Mouse (Mus musculus) spleen, postnatal 10 days (tissue): Measurements from ENCODE around the gene Eif3d.
"Not testable (repeated sequence)": the region's sequence is repeated elsewhere in the genome, so short reads cannot be mapped to it uniquely, and the experiment has no call there.

Experiments used
- DNase-seq, 2 experiments: peaks; one replicate each; pipeline ENCODE4 v3.0.0; 2021 to 2022; ENCODE audit warnings: low spot score in 2 of 2

Gene Eif3d

DNA sequence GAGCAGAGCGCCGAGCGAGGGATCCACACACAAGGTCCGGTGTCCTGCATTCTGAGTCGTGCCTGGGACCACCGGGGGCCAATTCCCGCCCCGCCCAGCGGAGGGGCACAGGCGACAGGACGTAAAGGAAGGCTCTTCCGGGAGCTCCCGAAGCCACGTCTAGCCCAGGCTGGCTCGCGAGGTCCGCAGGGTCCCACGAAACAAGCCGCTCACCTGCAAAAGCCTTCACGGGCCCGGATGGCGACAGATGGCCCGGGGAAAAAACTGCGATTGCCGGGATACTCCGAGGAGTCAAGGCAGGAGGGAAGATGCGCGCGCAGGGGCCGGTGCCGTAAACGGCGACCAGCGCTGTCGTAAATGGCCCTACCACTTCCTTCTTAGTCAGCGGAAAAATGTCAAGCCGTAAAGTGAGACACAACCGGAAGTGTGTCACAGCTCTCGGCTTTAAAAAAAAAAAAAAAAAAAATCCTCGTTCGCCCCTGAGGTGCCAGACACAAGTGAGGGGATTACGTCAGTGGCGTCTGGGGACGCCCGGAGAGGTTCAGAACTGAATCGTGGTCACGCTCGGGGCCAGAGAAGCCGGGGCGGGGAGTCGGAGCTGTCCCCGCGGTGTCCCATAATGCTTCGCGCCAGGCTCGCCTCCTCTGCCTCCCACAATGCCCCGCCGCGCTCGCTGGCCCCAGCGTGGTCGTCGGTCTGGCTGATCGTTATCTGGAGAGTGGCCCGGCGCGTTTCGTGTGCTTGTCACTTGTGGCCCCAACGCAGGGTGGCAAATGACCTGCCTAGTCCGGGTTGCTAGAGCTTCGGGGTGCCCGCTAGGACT lies at the start of gene Eif3d:
Gene Eif3d, minus strand, starts transcription at position 344 of the 823 bp plus-strand sequence.
- DNase-seq, result peak; percentile 99

DNA sequence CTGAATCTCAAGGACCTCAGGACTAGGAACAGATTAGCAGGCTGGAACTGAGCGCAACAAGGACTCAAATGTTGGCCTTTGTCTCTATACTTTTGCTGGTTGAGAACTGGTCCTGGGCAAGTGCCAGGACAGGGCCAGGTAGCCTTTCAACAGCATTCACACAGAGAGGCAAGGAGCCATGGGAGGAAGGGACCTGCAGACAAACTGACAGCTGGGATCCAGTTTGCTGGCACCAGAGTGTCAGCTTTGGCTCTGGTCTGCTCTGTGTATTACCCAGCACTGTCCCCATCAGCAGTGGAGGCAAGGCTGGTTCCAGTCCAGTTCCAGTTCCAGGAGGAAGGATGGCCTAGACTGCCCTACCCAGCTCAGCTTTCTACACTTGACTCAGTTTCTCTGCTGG lies 43.4 kb upstream of the Eif3d start:
- no peak for DNase-seq

DNA sequence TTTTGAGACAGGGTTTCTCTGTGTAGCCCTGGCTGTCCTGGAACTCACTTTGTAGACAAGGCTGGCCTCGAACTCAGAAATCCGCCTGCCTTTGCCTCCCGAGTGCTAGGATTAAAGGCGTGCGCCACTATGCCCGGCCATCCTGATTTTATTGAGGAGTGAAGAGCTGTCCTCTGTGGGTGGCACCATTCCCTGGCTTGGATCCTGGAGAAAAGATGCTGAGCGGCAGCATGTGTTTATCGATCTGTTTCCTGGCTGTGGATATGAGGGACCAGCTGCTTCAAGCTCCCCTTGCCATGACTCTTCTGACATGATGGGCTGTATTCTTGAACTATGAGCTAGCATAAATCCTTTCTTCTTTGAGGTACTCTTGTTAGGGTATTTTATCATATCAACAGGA lies 37.6 kb upstream of the Eif3d start:
- not testable (repeated sequence) for DNase-seq

DNA sequence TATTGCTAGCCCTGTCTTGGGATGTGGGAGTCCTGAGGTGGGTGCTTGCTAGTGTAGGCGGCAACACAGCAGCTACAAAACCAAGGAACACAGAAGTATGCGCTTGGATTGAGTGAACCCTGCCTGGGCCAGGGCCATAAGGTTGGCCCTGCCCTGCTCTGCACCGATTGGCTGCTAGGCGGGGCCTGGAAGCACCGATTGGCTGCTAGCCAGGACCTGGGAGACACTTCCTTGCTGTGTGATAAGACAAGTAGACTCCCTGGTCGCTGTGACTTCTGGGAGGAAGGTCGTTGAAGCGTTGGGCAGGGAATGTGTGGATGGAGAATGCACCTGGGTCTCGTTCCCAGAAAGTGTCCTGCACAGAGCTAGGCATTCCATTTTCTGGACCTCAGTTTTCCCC lies 33.3 kb upstream of the Eif3d start:
- DNase-seq, result peak in 1 of 2 experiments; percentile 36

DNA sequence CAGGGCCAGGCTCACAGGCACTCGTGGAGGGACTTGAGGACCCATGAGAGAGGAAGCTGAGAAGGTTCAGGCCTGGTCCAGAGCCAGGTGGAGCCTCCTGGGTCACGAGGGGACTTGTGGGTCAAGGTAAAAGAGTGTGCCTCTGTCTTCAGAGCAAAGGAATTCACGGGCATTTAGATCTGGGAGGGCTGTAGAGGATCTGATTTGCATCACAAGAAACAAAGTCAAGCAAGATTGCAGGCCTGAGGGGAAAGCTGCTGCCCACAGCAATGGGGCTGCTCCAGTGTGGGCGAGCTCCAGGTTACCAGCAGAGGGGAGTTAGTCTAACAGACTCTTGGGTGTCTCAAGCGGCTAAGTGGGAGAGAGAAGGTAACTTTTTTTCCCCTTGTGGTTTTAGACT lies 30.8 kb upstream of the Eif3d start:
- no peak for DNase-seq

DNA sequence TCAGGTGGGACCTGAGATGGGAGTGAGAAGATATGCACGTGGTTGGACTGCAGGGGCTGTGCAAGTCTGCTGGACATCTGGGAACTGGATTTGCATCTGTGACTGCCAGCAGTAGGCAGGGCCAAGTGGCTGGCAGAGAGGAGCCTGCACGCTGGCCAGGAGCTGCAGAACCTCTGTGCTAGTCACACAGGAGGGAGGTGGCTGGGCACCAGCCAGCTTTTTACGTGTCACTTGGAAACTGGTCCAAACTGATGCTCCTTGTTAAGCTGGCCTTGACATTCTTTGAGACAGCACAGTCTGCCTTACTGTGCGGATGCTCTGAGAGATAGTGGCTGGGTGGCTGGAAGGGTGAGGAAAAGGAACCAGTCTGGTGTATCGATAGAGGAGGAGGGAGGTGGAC lies 17.9 kb upstream of the Eif3d start:
- no peak for DNase-seq

DNA sequence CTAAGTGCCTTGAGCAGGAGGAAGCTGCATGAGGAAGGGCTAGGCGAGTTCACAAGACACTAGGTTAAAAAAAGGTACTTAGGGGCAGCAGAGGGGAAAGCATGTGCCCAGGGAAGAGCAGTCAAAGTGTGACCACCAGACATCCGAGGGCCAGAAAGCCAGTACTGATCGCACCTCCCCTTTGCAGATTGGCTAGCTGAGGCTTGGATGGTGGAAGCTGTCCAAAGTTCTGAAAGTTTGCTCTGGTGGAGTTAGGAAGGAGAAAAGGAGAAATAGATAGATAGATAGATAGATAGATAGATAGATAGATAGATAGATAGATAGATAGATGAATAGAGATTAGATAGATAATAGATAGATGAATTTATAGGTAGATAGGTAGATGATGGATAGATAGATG lies 12.8 kb upstream of the Eif3d start:
- no peak for DNase-seq

DNA sequence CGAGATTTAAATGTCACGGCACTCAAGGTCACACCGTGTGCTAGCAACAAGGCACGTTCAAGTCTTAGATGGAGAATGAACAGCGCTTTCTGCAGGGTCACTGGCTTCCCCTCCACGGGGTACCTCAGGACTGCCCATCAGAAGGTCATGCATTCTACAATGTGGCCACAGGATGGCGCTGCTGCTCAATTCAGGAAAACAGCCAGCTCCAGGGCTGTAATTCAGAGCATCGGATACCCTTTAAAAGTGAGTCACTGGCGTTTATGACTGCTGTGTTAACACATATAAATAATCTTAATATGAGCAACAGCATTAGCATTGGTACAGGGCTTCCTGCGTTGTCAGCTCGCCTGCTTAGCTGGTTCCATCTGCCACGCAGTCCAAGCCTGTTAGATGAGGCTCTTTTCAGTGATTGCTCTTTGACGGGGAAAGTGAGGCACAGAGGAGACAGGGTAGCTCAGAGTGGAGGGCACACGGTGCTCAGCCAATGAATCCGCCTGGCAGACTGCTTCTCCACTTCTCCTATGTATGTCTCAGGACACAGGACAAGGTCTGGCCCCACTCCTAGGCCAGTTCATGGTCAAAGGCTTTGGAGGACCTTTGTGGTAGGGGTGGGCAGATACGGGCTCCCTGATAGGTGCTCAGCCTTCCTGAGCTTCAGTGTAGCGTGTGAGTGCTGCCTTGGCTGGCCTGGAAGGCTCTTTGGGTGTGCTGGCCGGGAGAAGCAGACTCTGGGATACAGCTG lies 11.8 kb upstream of the Eif3d start:
- peak; percentile 57 to 79 for DNase-seq

DNA sequence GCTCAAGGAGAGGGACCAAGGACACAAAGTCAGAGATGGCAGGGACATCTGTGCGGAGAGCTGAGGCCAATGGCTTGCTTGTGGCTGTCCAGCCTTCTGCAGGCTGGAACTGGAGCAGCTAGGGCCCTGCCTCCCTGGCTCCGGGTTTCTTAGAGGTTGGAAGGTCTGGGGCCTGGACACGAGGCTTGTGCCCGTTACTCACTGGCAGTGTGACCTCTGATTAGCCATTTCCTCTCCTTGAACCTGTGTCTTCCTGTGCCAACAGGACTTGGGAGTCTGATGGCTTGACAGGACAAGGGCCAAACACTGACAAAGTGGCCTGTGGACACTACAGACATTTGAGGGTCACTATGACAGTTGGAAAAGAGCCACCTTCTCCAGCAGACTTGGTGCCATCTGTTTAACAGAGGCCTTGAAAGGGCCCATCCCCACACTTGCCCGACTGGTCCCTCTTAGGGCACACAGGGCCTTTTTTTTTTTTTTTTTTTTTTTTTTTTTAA lies 10.6 kb upstream of the Eif3d start:
- DNase-seq, result no peak

DNA sequence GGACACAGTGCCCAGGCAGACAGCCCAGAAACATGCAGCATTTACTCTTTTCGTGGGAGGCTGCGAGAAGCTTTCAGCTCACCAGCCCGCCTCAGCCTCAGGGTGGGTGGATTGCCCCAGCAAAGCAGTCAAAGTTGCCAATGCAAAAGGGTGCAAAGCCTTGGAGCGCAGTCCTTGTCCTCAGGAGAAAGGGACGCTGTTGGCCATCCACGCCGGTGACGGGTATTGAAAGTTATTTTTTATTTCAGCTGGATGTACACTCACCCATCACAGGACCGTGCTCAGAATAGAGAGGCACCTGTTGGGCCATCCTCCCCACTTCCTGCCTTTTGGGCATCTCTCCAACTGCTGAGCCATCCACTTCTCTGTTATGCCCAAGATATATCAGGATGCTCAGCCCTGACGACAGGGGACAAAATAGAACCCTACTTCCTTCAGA lies 8.8 kb upstream of the Eif3d start:
- DNase-seq, result no peak

DNA sequence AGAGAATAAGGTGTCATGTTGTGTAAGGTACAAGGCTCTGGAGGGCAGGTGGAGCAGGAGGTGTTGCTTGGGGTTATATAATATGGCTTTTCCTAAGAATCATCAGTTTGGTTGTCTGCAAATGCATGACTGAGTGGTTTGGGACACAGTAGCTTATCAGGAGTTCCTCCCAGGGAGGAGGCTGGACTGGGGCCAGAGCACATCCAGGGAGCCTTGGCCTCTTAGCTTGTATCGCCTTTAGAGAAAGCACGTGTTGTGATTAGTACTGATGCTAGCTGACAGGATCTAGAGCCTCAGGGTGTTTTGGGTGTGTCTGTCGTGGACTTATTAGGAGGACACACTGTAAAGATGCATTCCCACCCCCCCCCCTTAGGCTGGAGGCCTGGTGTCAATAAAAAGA lies 7.0 kb upstream of the Eif3d start:
- no peak for DNase-seq

DNA sequence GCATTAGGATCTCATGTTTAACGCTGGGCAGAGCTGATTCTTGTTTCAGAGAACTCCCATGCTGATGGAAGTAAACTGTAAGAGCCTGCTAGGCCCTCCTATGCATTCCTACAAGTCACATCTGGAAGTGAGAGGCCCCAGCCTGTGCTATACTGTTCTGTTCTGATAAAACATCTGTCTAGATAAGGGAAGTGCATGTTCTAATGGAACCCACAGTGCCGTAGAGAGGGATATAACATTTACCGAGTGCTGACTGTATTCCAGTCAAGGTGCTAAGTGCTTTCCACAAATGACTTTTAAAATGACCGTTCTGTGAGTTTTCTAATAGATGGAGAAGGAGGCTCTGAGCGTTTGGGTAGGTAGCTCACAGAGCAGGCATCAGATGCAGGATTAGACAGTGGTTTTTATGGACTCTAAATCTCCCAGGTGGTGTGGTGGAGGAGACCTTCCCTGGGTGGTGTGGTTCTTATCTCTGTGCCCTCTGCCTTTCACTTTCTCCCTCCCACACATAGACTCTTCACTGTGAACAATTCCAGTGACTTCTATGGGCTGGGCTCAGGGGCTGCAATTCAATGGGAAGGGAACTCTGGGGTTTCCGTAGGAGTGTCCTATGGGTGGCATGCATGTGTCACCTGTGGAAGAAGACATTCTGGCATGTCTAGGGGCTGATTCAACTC lies 3.7 kb upstream of the Eif3d start:
- DNase-seq, result no peak

DNA sequence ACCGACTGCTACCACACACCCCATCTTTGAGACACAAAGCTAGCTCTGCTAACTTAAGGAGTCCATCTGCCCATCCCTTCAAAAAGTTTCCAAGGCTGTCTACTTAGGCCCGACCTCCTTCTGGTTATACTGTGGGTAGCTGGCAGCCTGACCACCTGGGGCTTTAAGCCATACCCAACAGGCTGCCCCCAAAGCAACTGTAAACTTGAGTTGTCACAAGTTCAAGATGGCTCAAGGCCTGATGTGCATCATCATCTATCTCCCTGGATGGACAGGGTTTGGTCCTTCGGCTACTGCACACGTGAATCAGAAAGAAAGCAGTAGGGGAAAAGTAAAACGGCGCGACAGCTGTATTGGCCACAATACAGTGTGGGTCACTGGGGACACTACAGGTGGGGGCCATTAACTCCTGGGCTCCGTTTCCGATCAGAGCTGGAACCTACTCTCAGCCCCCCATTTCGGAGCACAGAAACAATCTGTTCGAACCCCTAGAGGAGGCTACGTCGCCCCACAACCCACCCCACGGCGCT lies 608 bp downstream of the Eif3d start:
- DNase-seq, result no peak

DNA sequence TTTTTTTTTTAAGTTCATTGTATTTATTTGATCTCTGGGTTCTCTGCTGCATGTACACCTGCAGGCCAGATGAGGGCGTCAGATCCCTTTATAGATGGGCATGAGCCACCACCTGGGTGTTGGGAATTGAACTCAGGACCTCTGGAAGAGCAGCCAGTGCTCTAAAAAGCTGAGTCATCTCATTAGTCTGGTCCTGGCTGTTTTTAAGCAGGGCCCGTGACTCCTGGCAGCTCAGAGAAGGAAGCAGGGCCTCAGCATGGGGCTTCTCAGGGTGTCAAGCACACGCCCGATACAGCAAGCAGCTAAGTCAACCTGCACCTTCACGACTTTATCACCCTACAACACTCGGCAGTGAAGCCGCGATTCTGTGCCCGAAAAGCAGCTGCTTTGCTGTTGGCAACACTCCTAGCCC lies 5.5 kb downstream of the Eif3d start:
- DNase-seq, result peak in 1 of 2 experiments; percentile 35

DNA sequence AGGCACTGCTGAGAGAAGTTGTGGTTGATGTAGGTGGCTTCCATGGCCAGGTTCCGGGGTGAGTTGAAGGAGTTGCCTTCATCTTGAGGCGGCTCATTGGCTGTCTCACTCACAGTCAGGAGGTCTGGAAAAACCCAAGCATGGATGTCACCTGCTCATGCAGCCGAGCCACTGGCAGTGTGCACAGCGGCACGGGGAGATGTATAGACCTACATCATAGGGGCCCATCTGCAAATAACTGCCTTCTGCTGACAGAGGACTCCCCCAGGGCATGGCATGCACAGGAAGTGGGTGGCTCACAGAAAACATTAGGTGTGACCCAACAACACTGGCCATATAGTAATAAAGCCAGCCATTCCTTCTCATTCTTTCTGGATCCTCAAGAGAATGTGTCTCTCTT lies 8.2 kb downstream of the Eif3d start:
- no peak for DNase-seq

DNA sequence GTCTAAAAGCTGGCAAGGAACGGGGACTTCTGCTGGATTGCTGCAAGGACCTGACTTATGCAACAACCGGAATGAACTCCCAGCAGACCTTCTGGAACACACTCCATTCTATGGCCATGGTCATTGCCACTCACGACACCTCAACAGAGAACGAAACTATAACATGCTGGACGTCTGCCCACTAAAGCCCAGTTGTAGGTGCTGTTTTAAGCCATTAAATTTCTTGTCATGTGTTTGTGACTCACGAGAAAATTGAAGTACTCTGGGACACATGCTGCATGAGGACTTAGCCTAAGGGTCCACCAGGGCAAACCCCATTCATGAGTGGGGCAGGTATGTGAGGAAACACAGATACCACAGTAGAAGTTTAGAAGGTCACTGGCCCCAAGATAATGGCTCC lies 9.9 kb downstream of the Eif3d start:
- DNase-seq, result no peak

DNA sequence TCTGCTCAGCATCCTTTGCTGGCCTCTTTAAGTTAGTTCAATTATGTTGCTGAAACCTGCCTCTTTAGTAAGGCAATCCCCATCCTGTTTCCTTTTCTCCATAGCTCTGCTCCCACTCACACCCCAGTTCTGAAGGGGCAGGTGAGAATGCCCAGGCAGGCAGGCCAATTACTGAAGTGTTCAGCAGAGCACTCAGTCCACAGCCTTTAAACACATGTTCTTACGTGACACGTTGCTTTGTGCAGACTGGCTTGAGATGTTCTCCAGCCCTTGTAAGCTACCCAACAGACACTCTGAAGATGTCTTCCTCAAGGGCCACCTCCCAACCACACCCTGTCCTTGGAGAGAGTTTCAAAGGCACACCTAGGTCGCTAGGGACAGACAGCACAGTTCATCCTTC lies 12.5 kb downstream of the Eif3d start:
- DNase-seq, result no peak

DNA sequence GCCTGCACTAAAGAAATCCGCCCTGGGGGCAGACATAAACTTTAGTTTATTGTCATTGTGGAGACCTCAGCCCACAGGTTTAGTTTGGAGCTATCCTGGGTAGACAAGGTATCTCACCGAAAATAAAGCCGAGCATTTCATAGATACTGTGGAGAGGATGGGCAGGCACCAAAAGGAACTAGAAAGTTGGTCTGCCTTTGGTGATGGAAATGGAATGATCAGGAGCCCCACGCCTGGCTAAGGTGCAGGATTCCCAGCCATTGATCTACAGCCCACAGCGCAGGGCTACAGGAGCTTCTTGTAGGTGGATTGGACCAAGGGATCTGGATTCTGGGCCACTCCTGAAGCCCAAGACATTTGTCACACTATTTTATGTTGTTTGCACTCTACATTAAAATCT lies 13.0 kb downstream of the Eif3d start:
- no peak for DNase-seq

DNA sequence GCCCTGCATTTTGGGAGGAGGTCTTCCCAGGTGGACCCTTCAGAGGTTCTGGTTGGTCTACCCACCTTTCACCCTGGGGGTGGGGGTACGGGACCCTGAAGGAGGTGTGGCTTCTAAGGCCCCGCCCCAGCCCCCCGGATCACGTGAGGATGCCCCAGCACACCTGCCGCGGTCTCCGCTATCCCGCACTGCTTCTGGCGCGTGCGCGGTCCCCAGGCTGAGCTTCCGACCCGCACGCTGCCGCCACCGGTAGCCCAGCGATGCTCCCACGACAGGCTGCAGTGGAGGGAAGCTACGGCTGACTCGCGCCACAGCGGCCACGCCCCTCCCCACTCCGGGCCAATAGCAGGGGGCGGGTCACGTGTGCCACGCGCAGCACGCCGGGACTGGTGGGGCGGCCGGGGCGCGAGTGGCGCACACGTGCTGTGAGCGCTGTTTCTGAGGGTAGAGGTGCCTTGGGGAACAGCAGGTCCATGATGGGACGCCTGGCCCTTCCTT lies 14.2 kb downstream of the Eif3d start, which contains the start of gene Foxred2:
Gene Foxred2, minus strand, starts transcription at position 319 of the 498 bp plus-strand sequence.
- peak; percentile 59 to 91 for DNase-seq

DNA sequence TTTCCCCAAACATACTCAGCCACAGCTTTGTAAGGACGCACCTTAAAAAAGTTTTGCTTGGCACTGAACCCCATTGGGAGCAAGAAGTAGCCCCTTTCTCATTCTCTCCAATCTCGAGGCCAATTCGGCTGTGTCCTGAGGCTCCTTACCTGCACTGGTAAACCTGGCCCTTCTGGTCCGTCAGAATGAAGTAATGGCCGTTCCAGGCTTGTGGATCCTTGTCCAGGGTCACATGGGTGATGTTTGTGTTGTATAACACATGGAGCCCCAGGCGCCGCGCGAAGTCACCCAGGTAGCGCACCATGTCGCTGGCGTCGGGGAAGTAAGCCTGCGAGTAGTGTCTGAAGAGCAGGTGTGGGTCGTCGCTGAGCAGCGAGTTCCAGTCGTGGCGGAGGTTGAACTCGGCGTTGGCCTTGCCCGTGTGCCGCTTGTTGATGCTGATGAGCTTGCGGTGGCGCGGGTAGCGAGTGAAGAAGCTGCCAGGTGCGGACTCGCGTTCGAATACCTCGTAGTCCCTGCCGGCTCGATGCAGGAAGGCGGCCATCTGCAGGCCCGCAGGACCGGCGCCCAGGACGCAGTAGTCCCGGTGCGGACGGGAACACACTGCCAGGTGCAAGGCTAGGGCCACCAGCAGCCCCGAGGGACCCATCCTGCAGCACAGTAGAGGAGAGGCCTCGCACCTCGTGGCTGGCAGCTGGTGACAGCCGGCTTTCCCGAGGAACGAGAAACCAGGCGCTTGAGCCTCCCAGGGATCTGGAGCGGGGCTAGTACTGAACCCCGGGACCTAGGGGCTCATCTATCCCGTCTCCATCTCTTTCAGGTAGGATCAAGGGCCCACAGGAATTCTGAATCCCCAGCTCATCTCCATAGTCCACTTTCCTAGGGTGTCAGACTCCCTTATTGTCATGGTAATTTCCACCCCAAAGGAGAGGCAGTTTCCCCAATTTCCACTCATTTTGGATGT lies 14.9 kb downstream of the Eif3d start:
- peak; percentile 15 to 31 for DNase-seq

DNA sequence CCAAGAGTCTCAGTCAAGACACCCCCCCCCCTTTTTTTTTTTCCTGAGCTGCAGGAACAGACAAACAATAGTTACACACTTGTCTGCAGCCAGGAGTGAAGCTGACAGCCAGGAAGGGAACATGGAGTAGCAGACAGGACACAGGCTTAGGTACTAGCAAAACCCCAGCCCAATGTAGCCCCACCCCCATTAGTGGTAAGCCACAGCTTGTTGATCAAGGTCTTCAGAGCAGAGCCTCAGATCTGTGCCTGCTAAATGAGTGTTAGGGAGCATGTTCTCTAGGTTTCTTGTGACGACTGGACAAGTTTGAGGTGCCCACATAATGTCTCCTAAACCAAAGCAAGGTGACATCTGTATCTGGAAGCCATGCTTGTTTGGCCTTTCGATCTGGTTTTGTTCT lies 16.3 kb downstream of the Eif3d start:
- no peak for DNase-seq
